ENCODE assay signal across 9 mouse cellular contexts in genomic region chr17:26631811-26632327, GRCm38 (mm10). TPM values are rescaled to one million over a fixed set of nuclear protein-coding genes. Genes with fewer than 3 reads are reported as not detected.
DNase-seq lines count a peak whose midpoint lies in the region.
"Had no signal": no experiment of that assay in that cellular context is flagged by ENCODE, and none has a peak within 500 bp of the region (broad histone marks: within the 10 kb centered on the region; RNA-seq: fewer than 3 reads in every experiment).

No protein-coding gene starts in this region.

- peak; percentile 78 for DNase-seq in left cerebral cortex, adult 11 months (ENCODE audit: low spot score)
- DNase-seq in left cerebral cortex, postnatal 4 days = no peak
- peak; percentile 76 for DNase-seq in cerebellum, adult 9-10 months
- peak; percentile 32 to 64 for DNase-seq in frontal cortex, postnatal 10 days (ENCODE audit: low spot score in 2 of 2)
- peak; percentile 61 to 77 for DNase-seq in right cerebral cortex, postnatal 10 days (ENCODE audit: low spot score in 2 of 2)
- no peak for DNase-seq in urinary bladder, postnatal 10 days (ENCODE audit: low spot score)
- DNase-seq in Muller cell, postnatal 12 days (ENCODE audit: inconsistent ontology term) = no peak
- DNase-seq in gastrocnemius, postnatal 25 days = no peak
- DNase-seq: liver, embryonic 13.5 days had no signal

- intact Hi-C loops in left cerebral cortex, postnatal 4 days (cut with DNase I) = no loop called here

RNA-seq across cellular contexts. Expression of gene Atp6v0e, which starts 31.2 kb away (rescaled TPM):
- 10 to 100 TPM; 29.4 to 31.3 TPM for total RNA-seq in left cerebral cortex, postnatal 4 days (2021)
- 10 to 100 TPM; 29.7 to 43.1 TPM for total RNA-seq in gastrocnemius, postnatal 25 days (2021)

Comparison
In these comparisons a context has a peak if more than half of its experiments do, and no peak if none do; other contexts are left out.
1. DNase-seq: peak in left cerebral cortex, adult 11 months (single experiment), cerebellum, adult 9-10 months (single experiment), frontal cortex, postnatal 10 days (2 of 2) and right cerebral cortex, postnatal 10 days (2 of 2); none in left cerebral cortex, postnatal 4 days (single experiment), urinary bladder, postnatal 10 days (single experiment), Muller cell, postnatal 12 days (single experiment) and gastrocnemius, postnatal 25 days (single experiment).